Mouse (Mus musculus) c-Kit-positive CD71-positive TER-119-negative erythroid progenitor cells, embryonic 14.5 days (primary cell): ENCODE data around the gene Mgll.

ENCODE experiments used
- DNase-seq: peaks from one replicate; pipeline ENCODE4 v3.0.0-alpha.2; 2013; ENCODE audit warnings: low read depth

Gene Mgll

DNA sequence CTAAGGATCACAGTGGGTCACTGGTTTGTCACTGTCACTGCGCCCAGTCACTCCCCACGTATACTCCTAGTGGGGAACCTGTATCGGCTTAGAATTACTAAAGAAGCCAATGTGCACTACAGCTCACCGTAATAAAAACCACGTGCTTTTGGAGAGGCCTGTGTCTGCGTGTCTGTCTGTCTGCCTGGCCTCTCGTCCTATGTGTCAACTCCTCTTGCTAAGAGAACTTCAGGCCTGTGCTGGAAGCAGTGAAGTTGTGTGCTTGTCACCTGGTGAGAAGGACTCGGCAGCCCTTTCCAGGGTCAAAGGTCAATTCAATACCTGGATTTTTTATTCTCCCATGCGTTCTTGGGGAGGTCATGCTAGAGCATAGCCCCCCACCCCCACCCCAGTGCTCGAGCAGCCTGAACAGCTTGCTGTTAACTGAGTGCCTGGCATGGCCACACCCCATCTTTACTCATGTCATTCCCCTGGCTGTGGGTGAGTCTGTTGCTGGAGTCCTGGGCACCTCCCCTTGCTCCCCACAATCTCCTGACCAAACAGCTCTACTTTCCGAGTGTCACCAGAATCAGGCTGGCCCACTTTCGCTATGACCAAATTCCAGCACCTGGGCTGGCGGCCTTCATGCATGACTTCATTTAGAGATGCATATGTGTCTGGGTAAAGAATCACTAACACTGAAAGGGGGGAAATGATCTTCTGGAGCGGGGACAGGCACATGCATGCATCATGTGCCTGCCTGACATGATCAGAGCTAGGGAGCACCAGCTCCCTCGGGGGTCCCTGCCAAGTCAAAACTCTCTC, 104.2 kb downstream of the Mgll start:
- DNase-seq: no peak

DNA sequence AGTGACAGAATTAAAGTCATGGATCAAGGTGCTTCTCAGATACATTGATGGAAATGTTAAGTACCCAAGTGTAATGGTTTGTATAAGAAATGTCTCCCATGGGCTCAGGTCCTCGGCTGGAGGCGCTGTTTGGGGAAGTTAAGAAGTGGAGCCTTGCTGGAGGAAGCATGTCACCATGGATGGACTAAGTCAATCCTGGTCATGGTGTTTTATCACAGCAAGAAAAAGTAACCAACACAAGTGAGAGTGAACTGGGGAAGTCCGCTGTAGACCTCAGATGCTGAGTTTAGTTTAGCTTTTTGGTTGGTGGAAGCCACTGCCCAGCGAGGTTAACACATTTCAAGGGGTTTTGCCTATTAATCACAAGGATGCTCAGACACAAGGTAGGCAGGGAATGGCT, 105.4 kb downstream of the Mgll start:
- DNase-seq: no peak

DNA sequence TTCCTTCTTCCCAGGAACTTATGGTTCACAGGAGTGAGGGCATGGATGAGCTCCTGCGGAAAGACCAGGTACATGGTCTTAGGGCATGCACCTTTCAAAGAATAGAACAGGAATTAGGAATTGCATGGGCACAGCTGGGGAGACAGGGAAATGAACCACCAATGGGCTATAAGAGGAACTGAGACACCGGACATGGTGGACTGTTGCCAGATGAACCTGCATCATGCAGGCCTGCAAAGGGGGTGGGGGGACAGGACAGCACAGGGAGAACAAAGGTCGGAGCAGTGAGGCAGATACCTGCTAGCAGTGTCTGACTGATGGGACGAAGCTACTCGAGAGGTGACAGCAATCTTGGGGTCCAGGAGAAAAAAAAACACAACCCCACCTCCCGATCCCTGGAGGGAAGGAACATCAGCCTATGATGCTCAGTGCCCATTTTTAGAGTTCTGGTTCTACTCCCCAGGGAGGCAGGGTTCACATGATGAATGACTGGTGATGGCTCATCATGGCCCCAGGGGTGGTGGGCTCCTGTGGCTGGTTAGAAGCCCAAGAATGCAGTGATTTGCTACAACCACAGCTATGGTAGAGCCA, 106.0 kb downstream of the Mgll start:
- DNase-seq: no peak

DNA sequence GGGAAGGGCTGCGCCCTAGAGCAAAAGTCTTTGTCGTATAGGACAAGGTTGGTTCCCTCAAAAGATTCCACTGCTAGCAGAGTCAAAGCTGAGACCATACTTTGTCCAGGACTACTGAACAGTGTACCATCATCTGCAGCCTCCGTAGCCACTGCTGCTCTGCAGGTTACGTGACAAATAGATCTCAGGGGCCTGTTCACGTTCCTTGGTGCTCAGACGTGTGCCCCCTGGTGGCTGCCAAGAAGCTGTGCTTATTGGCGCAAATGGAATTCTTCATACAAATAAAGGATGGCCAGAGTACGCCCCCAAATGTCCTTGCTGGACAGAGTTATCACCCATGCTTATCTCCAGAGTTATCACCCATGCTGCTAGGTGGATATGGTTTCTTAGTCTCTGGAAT, 107.2 kb downstream of the Mgll start:
- DNase-seq: peak; percentile 65

DNA sequence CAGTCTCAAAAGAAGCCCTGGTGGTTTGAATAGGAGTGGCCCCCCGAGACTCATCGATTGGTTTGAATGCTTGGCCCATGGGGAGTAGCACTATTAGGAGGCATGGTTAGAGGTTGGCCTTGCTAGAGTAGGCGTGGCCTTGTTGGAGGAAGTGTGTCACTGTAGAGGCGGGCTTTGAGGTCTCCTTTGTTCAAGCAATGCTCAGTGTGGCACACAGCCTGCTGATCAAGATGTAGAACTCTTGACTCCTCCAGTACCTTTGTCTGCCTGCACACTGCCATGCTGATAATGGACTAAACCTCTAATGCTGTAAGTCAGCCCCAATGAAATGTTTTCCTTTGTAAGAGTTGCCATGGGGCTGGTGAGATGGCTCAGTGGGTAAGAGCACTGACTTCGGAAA, 108.5 kb downstream of the Mgll start:
- DNase-seq: no peak

DNA sequence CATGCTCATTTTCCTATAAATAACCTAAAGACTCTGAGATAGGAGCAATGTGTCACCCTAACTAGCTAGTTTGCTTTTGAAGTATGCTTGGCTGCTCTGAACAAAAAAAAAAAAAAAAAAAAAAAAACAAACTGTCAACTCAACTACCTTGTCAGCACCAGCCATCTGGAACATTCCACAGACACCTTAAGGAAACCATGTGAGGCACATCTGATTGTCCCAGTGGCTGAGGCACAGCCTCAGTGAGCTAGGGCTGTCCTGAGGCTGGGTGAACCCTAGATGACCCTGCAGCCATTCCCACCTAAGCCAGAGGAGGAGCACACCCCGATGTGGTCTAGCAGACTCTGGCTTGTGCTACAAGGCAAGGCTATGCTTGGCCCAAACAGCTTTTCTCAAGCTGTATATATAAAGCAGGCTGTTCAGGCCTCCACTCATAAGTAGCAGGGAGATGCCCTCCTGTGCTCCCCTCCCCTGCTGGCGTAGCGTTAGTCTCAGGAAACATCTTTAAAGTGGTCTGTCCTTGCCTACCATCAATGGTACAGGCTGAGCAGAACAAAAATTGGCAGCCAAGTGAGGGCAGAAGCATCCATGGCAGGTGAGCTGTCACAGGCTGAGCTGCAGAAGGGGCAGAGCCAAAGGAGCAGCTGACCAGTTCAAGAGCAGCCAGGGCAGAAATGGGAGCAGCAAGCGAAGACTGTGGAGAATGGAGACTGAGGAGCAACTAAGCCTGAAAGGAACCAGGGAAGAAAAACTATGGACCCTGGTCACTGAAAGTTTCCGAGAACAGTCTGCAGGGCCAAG, 109.3 kb downstream of the Mgll start:
- DNase-seq: no peak

DNA sequence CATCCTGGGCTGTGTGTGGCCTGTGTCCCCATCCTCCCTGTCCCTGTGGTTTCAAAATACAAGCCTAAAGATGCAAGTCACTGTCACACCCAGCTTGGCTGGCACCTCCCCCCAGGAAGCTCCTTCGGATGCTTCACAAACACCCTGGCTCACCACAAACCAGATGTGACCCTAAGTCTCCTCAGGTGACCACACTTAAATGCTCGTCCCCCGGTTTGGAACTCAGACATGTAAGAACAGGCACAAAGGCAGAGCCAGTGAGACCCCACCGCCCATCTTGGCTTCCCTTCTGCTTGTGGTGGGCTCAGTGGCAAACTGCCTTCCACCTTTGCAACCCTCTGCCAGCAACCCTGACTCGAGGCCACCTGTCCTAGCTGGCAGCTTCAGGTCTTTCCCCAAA, 110.8 kb downstream of the Mgll start:
- DNase-seq: no peak

DNA sequence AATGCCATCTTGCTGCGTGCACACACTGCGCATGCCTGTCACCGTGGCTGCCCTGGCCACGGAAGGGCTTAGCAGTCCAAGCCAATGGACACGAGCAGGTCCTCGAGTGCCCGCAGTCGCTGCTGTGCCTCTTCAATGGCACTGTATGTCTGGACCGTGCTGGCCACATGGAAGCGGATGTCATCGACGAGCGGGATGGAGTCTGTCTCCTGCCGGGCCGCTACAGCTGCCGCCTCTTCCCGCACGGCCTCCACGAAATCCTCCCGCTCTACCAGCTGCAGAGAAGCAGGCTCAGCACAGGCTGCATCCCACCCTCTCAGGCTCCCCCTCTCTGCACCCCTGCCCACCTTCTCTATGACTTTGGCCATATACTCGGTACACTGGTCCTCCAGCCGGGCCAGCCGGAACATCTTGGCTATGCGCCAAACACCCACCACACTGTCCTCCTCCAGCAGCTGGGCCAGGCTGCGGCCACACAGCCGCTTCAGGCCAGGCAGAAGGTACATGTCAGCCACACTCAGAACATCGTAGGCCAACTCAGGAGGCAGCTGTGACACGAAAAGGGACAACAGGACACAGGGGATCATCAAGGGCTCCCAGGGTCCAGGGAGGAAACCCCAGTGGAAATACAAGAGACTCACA, 112.1 kb downstream of the Mgll start:
- no peak for DNase-seq

DNA sequence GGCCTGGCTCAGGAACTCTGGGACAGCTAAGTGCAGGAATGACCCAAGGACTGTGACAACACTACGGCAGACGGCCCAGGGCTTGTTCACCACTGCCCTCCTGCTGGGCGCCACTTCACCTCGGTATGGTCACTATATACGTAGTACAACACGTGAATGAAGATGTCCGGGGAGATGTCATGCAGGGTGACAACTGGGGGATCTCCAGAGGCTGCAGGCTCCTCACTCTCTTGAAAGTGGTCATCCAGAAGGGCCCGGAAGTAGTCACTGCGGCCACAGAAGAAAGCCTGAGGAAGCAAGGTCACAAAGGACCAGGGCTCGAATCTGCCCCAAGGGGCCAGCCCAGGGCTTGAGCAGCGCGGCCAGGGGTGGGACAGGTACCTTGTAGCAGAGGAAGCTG, 113.8 kb downstream of the Mgll start:
- no peak for DNase-seq

DNA sequence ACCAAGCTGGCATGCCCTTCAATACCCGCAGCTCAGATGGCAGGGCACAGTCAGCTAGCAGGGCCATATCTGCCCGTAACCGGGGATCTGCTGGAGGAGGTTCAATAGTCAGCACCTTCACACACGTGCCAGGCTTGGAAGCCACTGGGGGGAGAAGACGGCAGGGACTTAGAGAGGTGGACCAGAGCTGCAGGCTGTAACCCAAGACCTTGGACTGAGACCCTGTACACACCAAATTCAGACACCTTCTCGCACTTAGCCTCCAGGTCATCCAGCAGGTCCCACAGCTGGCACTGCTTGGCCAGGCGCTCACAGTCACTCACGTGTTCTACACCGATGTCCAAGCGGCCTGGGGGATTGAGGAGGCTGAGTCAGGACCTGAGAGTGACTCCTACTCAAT, 114.4 kb downstream of the Mgll start:
- DNase-seq: no peak

DNA sequence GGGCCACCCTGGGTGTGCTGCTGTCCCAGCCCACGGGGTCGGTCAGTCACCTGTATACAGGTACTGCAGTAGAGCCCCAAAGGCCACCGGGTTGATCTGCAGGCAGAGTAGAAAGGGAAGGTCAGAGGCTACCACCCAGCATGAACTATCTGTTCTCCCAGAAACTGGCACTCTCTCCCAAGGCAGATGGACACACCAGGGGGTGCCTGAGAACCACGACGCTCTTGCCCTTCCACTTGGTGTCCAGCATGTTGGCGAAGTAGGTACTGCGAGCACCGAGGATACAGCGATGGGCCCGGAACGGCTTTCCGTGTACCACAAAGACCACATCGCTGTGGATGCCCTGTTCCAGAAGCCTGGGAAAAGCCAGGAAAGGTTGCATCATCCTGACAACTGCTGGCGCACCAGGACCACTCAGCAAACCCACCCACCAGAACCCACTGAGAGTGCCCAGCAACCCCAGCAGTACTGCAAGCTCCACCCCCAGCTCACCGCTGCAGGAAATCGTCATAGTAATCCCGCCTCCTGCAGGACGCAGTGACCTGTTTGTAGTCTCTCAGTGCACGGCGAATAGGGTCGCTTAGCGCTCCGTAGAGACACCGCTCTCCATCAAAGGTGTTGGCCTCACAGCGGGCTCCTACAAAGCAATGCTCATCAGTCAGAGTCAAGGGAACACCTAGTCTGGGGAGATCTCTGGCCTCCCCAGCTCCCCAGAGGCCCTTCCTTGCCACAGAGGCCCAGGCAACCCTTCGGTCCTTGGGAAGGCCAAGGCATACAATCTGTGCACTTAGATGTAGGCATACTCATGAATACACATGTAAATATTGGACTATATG, 115.1 kb downstream of the Mgll start:
- DNase-seq: no peak

DNA sequence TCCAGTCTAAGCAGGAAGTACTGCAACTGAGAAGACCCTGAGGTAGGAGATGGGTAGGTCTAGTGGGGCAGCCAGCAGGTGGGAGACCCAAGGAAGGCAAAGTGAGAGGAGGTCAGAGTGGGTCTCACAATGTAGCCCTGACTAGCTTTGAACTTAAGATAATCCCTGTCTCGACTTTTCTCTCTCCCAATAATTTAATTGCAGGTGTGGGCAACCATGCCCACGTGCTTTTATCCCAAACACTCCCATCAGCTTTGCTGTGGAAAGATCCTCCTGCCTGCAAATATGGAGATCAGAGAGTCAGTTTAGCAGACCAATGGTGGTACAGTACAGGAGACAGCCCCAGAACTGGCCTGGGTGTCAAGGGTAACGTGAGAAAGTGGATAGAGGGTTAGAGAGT, 116.0 kb downstream of the Mgll start:
- DNase-seq: no peak

DNA sequence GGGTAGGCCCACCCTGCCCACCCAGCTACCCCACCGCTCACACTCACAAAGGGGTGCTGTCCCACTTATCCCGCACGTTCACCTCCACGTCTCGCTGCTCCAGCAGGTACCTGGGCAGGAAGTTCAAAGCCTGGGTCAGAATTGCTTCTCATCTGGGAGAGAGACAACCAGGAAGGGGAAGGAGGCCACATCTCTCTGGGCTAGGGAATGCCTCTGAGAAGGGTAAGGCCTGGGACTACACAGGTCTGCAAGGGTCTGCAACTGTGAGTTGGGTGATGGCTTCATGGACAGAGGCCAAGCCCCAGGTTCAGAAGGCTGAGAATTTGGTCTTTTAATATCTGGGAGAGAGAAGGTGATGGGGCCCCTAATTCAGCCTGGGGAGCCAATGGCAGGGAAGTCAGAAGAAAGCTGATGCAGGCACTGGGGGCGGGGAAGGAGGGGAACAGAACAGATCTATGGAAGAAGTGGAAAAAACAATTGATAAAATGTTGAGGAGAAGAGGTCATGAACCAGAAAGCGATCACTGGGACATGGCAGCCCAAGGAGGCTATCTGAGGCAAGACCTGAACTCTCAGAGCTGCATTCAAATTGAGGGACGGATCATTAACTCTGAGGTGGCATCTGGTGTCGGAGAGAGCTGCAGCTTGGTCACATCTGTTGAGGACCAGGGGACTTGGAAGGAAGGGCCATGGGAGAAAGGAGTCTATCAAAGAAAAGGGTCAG, 116.7 kb downstream of the Mgll start:
- no peak for DNase-seq

DNA sequence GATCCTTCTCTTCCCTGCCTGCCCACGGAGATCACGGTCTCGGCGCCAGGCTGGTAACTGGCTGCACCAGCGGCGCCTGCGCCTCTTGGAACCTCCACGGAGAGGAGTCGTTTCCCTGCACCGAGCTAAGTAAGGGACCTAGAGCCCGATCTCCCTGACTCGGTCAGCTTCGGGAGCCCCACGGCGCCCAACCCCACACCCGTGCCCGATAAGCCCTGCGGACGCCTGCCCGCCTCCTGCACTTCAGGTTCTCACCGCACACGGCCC, 117.2 kb downstream of the Mgll start:
- no peak for DNase-seq

DNA sequence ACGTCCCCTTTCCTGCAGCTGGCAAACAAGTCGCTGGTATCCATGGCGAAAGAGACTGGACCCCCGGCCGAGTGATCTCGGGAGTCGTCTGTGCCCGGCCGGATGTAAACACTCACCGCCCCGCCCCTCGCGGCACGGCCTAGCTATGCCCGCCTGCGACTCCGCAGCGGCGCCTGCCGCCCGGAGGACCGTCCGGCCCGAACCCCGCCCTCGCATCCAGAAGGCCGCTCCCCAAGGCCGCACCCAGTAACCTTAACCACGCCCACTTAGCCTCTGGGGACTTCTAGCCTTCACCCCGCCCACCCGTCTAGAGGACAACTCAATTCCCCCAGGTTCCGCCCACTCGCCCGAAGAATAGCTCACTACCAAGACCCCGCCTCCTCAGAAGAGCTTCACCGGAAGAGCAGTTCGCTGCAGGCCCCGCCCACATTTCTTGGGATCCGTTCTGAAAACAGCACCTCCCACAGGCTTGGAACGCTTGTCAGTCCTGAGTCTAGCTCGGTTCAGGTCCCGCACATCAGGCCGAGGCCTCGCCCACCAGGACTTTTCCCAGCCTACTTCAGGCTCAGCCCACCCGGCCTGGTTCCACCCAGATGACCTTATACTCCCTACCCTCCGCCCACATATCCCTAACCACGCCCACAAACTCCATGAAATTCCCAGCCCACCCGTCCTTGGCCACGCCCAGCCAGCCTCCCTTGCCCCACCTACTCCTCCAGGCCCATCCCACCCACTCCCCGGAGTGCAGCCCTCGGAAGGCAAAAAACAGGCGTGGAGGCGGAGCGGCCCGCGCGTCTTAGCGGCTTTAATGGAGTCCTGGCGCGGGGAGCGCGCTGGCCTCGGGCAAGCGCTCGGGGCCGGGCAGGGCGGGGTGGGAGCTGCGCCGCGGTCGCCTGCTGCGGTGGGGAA, 117.8 kb downstream of the Mgll start, which contains the start of gene Abtb1:
Gene Abtb1 (minus strand): TSS at position 204 of the 909 bp plus-strand sequence.
- peak; percentile 100 for DNase-seq

DNA sequence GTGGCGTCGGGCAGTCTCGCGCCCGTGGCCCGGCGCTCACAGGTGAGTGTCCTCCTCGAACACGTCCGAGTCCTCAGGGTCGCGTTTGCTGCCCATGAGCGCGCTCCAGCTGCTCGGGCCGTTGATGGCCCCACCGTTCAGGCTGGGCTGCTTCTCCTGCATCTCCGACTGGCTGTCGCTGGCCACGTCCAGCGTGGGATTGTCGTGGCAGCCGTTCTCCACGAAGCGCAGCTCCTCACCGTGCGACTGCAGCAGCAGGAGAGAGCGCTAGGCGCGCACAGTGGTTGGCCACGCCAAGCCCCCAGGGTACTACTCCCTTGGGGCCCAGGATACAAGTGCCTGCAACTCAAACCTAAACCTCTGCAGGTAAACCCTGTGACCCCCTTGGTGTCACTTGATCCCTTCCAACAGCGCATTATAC, 118.5 kb downstream of the Mgll start:
- no peak for DNase-seq

DNA sequence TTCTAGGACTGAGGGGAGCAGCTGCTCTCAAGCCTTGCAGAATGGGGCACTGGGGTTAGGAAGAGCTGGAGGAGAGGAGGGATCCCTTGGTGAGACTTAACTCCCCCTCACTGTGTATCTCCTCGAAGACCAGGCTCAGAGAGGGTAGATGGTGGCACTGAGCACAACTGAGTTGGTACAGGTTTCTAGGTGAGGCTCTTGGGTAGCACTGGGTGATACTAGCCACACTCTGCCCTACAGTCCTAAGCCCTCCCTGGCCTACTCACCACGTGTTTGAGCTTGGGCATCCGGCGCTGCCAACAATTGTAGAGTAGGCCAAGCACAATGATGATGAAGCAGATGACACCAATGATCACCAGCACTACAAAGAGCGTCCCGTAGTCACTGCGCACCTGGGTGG, 119.0 kb downstream of the Mgll start:
- DNase-seq: no peak

DNA sequence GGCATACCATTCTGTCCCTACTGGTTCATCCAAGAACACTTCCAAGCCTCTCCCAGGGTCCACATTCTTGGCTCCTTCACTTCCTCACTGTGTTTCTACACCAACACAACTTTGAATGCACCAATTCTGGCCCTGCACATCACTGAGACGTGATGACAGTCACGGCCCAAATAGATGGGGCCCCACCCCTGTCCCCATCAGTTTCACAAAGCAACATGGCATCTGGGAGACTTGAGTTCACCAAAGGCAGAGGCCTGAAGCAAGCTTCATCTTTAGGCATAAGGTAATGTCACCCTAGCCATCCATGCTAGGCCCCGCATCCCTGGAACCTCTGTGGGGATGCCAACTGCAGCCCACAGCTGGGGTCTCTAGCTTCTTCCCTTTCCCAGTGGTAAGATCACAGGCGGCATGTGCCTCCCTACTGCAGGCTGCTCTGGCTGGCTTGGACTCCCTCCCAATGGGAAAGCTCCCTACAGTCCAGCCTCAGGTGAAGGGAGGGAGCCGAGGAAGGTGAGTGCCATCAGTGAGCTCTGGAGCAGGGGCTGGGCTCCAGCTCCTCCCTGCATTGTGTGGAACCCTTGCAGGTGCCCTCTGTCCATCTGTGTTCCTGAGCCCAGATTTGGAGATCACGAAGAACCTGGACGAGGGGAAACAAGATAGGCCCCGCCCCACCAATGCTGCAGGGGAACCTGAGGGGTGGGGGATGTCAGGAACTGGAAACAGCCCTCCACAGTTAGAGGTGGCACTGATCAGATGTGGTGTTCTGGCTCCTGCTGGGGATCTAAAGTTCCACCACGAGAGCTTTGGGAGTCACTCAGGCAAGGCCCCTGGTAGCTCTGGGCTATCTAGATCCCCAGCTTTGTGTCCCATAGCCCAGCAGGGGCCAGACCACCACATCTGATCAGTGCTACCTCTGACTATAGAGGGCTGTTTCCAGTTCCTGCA, 119.8 kb downstream of the Mgll start:
- DNase-seq: no peak
